Mouse (Mus musculus) frontal cortex, adult (tissue): ENCODE measurements around the gene Shc2.
A peak's percentile ranks its signal among the peaks of the same experiment; 100 is the strongest.

ENCODE experiments used
- ATAC-seq: cut with Nextera tagmentation; 2 replicates; pipeline ENCODE4 v1.9.2; 2017; ENCODE audit warnings: mild to moderate bottlenecking, moderate library complexity, mixed read lengths; ENCODE audit not compliant: low TSS enrichment

Gene Shc2

GRCm38 (mm10) chr10:79581501-79581900 is 56.2 kb downstream of the Shc2 start:
- ATAC-seq, result no peak

DNA sequence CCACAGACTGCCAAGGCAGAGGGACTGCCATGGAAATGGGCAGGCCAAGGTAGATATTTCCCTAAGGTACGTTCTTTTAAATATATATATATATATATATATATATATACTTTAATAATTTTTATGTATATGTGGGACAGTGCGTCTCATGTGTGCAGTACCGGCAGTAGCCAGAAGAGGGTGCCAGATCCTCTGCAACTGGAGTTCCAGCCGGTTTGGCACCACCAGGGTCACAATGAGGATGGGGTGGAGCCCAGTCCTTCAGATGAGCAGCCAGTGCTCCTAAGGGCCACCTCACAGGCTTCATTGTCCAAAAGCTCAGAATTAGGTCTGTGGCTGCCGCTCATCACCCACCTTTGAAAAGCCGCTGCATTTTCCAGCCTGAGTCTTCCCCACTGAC is 56.9 kb downstream of the Shc2 start:
- ATAC-seq, result no peak

DNA sequence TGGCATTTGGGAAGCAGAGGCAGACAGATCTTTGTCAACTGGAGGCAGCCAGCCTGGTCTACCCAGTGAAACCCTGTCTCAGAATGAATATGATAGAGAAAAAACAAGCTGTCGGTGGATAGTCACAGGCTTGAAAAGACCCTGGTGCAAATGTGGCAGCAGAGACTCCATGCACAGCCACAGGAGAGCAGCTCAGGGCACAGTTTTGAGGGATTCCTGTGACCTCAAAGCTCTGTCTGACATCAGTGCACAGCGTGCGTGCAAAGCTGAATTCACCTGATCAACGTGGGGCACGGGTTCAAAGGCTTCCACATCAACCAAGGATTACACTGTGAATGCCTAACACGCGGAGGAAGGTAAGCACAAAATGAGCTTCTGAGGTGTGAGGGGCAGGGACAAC is 57.4 kb downstream of the Shc2 start:
- ATAC-seq, result no peak

GRCm38 (mm10) chr10:79579781-79580180 is 57.9 kb downstream of the Shc2 start:
- ATAC-seq, result peak; percentile 28; the same call in 1 of the 2 replicates

GRCm38 (mm10) chr10:79578891-79579290 is 58.8 kb downstream of the Shc2 start:
- no peak for ATAC-seq

DNA sequence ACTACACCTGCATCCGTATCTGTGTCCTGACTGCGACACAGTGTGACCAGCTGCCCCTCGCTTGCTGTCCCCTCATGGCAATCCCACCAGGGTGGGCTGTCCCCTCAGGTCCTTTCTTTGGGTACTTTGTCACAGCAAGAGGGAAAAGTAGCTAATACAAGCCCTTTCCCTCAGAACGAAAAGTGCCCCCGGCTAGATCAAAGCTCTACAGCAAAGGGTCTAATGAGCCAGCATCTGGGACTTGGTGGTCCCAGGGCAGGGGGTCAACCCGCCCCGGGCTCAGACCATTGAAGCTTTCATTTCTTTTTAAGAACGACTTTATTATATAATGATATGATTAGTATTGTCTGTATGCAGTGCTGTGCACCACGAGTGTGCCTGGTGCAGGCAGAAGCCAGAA is 59.4 kb downstream of the Shc2 start:
- no peak for ATAC-seq

DNA sequence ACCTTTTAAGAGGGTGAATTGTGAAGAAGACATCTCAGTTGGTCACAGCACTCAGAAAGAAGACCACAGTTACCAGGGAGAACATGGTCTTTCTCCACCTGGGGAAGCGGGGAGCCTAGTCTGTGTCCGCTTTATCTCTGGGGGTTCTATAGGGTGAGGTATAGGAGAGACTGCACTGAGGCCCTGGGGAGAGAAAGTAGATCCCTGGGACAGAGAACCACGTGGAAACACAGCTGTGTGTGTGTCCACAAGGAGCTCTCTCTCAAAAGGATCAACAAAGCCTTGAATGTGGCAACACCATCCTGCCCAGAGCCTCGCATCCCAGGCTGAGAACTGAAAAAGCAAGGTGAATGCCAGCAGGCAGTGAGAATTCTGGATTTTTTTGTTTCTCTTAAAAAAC is 60.3 kb downstream of the Shc2 start:
- no peak for ATAC-seq

- peak; percentile 81 for ATAC-seq
Measured at GRCm38 (mm10) chr10:79575754-79576153, 62.0 kb downstream of the Shc2 start.

DNA sequence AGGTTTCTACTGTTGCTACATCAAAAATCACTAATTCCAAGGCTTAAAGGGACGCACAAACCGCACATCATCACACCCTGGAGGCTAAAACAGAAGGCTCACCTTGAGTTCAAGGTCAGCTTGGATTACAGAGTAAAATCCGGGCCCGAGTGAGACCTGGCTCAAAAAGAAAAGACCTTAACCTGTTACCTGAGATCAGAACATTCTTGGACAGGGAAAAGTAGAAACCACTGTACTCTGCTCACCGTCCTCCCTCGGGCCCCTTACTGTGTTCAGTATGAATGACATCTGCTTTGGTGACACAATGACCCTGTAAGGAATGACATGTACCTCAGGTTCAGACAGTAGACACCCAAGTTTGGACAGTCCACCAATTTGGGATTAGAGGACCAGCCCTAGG is 62.9 kb downstream of the Shc2 start:
- ATAC-seq, result no peak

GRCm38 (mm10) chr10:79574350-79574749 is 63.4 kb downstream of the Shc2 start:
- ATAC-seq, result no peak

GRCm38 (mm10) chr10:79573611-79574010 is 64.1 kb downstream of the Shc2 start:
- no peak for ATAC-seq

- no peak for ATAC-seq
Measured at GRCm38 (mm10) chr10:79571314-79571713, 66.4 kb downstream of the Shc2 start.

DNA sequence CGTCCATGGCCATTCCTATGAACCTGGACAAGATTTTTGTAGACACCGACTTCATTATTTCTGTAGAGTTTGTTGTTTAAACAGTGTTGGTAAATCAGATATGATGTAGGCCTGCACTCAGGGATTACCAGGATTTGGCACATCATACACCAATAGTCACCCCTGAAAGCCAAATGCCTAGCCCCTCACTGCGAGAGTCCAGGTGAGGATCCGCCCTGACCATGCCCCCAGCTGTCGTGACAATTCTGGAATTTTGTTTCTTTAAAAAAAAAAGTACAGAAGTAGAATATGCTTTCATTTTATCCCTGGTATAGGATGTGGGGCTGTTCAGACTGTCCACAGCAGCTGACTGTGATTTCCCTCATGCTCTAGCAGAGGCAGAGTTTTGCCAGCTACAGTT is 67.8 kb downstream of the Shc2 start:
- ATAC-seq, result no peak
